Mouse (Mus musculus) midbrain, embryonic 10.5 days (tissue): ENCODE results near the gene Fam84b. TPM values are rescaled to one million over a fixed set of nuclear protein-coding genes. Genes with fewer than 3 reads are reported as not detected.

ENCODE experiments used
- polyA plus RNA-seq: library from polyadenylated mRNA; unstranded; fragments of >200 nt; fragmentation: Nextera tagmentation; extraction: Ambion mirVana; gene quantifications from 2 replicates; pipeline ENCODE4 v1.2.1, GENCODE M21; 2016

Fam84b gene
- polyA plus RNA-seq, 1 experiment from 2014 or later = 11.8 TPM

Other genes with a start within 250 kb of the Fam84b start
- gene A1bg, start 69.2 kb upstream of the Fam84b start, polyA plus RNA-seq = not detected in 2 replicates